ENCODE assay signal across 11 mouse cellular contexts in the genomic region with DNA sequence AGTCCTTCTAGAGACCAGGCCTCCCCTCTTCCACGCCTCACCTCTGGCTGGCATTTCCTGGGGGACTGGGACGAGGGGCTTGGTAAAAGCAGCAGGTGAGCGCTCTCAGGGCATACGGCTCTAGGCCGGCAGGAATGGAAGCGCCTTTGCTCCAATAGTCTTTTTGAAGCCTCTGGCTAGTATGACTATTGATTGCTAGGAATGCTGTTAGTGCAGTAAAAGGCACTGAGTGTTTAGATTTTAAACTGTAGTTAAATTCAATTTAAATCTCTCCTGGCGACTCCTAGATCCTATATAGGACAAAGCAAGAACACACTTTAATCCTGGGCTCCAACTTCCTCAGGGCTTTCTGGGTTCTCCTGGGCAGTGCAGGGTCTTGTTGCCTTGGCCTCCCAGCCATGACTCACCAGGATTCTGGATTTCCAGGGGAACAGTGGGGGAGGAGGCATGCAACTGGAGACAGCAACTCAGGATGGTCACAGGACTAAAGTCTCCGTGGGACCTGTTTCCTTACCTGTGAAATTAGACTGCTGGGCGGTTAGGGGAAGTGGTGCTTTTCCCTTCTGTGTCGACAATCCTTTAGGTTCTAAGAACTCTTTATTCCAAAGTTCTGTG. TPM values are rescaled to one million over a fixed set of nuclear protein-coding genes. Genes with fewer than 3 reads are reported as not detected.
DNase-seq lines count a peak whose midpoint lies in the region; ATAC-seq and TF ChIP-seq lines count a peak whose summit lies in the region.
"Had no signal": no experiment of that assay in that cellular context is flagged by ENCODE, and none has a peak within 500 bp of the region (broad histone marks: within the 10 kb centered on the region; RNA-seq: fewer than 3 reads in every experiment).

No protein-coding gene starts in this region.

- 0 out of 2 replicates have a peak, but pooled peaks cover 3% of the 10 kb centered on the region for H3K36me3 ChIP-seq in heart, embryonic 14.5 days (ENCODE audit: control insufficient read depth, insufficient read depth, low read length)
- no peaks in the 10 kb centered on the region for H3K36me3 ChIP-seq in lung, postnatal 0 days (ENCODE audit: insufficient read depth, low read length)
- no peaks in the 10 kb centered on the region for H3K36me3 ChIP-seq in embryonic facial prominence, embryonic 14.5 days (ENCODE audit: control insufficient read depth, insufficient read depth, low read length)
- no peaks in the 10 kb centered on the region for H3K36me3 ChIP-seq in myocyte (ENCODE audit: control insufficient read depth, insufficient read depth)

- intact Hi-C loops in heart, postnatal 36 days (cut with DNase I), result loop anchor here (2.0 kb wide), 1 partner anchor 67 kb away; no protein-coding TSS in a partner anchor

- no peak for TF ChIP-seq EP300 in lung, postnatal 0 days (IDR thresholded peaks at IDR 0.05)

- 0 out of 4 replicates have a peak overlapping the region, but pooled peaks of 1 of the 2 experiments have one; percentile 16 for H3K4me3 ChIP-seq in heart, embryonic 14.5 days (ENCODE audit: control insufficient read depth in 1 of 2, insufficient read depth in 1 of 2, low read depth in 1 of 2, low read length in 2 of 2)
- peak overlapping the region; percentile 15 for H3K4me3 ChIP-seq in lung, postnatal 0 days (ENCODE audit: low read depth, low read length)
- peak overlapping the region; percentile 51; the same call in 1 of the 2 replicates for H3K4me3 ChIP-seq in embryonic facial prominence, embryonic 14.5 days (ENCODE audit: low read depth, low read length)
- peak overlapping the region; percentile 4 for H3K4me3 ChIP-seq in myocyte

- H3K27ac ChIP-seq in heart, embryonic 14.5 days (replicated peaks in 1 of 2; ENCODE audit: control insufficient read depth in 1 of 2, insufficient read depth in 1 of 2, low read depth in 2 of 2, low read length in 2 of 2), result peak overlapping the region; percentile 66 to 84
- H3K27ac ChIP-seq in lung, postnatal 0 days (ENCODE audit: low read length), result peak overlapping the region; percentile 27; the same call in 1 of the 2 replicates
- no peak overlapping the region; the same call in 1 of the 2 replicates for H3K27ac ChIP-seq in embryonic facial prominence, embryonic 14.5 days (replicated peaks; ENCODE audit: low read depth, low read length)

- H3K79me2 ChIP-seq in myocyte (ENCODE audit: control insufficient read depth, insufficient read depth), result peaks cover 12% of the 10 kb centered on the region

- H3ac ChIP-seq in myocyte (ENCODE audit: control insufficient read depth, insufficient read length), result no peak overlapping the region

- WGBS in heart, embryonic 14.5 days, result 28% methylated on average over 10 of the region's 10 CpGs
- 34% methylated on average over 9 of the region's 10 CpGs for WGBS in lung, postnatal 0 days
- 18% methylated on average over 10 of the region's 10 CpGs for WGBS in embryonic facial prominence, embryonic 14.5 days

- peaks cover 6 to 13% of the 10 kb centered on the region in 2 experiments; a peak in 3 of 4 replicates for H3K4me1 ChIP-seq in heart, embryonic 14.5 days (ENCODE audit: control insufficient read depth in 2 of 2, insufficient read depth in 2 of 2, low read length in 2 of 2)
- 0 out of 2 replicates have a peak, but pooled peaks cover 7% of the 10 kb centered on the region for H3K4me1 ChIP-seq in lung, postnatal 0 days (ENCODE audit: insufficient read depth, low read depth, low read length)
- peaks cover 3% of the 10 kb centered on the region; the same call in 1 of the 2 replicates for H3K4me1 ChIP-seq in embryonic facial prominence, embryonic 14.5 days (ENCODE audit: control insufficient read depth, insufficient read depth, low read length)

- no peaks in the 10 kb centered on the region for H3K9me3 ChIP-seq in heart, embryonic 14.5 days (ENCODE audit: control insufficient read depth, low read length)
- no peaks in the 10 kb centered on the region for H3K9me3 ChIP-seq in lung, postnatal 0 days (ENCODE audit: low read length)
- H3K9me3 ChIP-seq in embryonic facial prominence, embryonic 14.5 days (ENCODE audit: control insufficient read depth, low read length), result no peaks in the 10 kb centered on the region

- TF ChIP-seq CTCF in lung, postnatal 0 days (IDR thresholded peaks at IDR 0.05), result no peak

- peaks cover 88% of the 10 kb centered on the region for H3K27me3 ChIP-seq in heart, embryonic 14.5 days (ENCODE audit: control insufficient read depth, insufficient read depth, low read length)
- H3K27me3 ChIP-seq in lung, postnatal 0 days (replicated peaks; ENCODE audit: insufficient read depth, low read length), result peaks cover 53% of the 10 kb centered on the region
- H3K27me3 ChIP-seq in embryonic facial prominence, embryonic 14.5 days (replicated peaks; ENCODE audit: control insufficient read depth, insufficient read depth, low read length), result peaks cover 80% of the 10 kb centered on the region
- H3K27me3 ChIP-seq in myocyte (ENCODE audit: control insufficient read depth, insufficient read depth, insufficient read length), result no peaks in the 10 kb centered on the region

- peak overlapping the region; percentile 31 for H3K4me2 ChIP-seq in heart, embryonic 14.5 days (ENCODE audit: low read length)
- peak overlapping the region; percentile 69 for H3K4me2 ChIP-seq in lung, postnatal 0 days (replicated peaks; ENCODE audit: low read depth, low read length)
- peak overlapping the region; percentile 41 for H3K4me2 ChIP-seq in embryonic facial prominence, embryonic 14.5 days (ENCODE audit: low read depth, low read length)
- H3K4me2 ChIP-seq in myocyte (ENCODE audit: low read depth), result peak overlapping the region; percentile 66

- no peak for DNase-seq in heart, postnatal 36 days
- DNase-seq in lung, postnatal 0 days (ENCODE audit: low spot score), result no peak
- DNase-seq in lung, postnatal 25 days (ENCODE audit: low spot score), result no peak
- DNase-seq in embryonic facial prominence, embryonic 14.5 days (ENCODE audit: low spot score), result no peak
- no peak for DNase-seq in layer of hippocampus, adult 8-10 months (ENCODE audit: low spot score in 2 of 2)
- DNase-seq in spleen, adult 18-20 months, result no peak
- DNase-seq: right cerebral cortex, postnatal 4 days had no signal

- TF ChIP-seq POLR2A in myocyte (IDR thresholded peaks at IDR 0.05; ENCODE audit: insufficient read length, low read depth), result no peak

- no peak for ATAC-seq in heart, embryonic 14.5 days (ENCODE audit: insufficient number of reproducible peaks, insufficient read depth, low FRiP score, low read depth)
- ATAC-seq in lung, postnatal 0 days, result no peak
- no peak for ATAC-seq in embryonic facial prominence, embryonic 14.5 days (ENCODE audit: low read depth)

- H3K9ac ChIP-seq in heart, embryonic 14.5 days (ENCODE audit: low read length), result no peak overlapping the region; the same call in 1 of the 2 replicates
- no peak overlapping the region for H3K9ac ChIP-seq in lung, postnatal 0 days (replicated peaks; ENCODE audit: low read depth)
- peak overlapping the region; percentile 54 for H3K9ac ChIP-seq in embryonic facial prominence, embryonic 14.5 days (ENCODE audit: low read depth, low read length)

TF ChIP-seq in myocyte, 11 proteins besides CTCF, POLR2A, EP300 and RAD21:
- TF ChIP-seq MAX (IDR thresholded peaks at IDR 0.05; ENCODE audit: low read depth), result no peak
- TF ChIP-seq REST (IDR thresholded peaks at IDR 0.05; ENCODE audit: insufficient read depth, insufficient read length), result no peak
- TF ChIP-seq SRF (IDR thresholded peaks at IDR 0.05; ENCODE audit: control insufficient read depth, insufficient read length, low read depth), result no peak
- no peak for TF ChIP-seq USF1 (IDR thresholded peaks at IDR 0.05; ENCODE audit: low read depth)
- no peak for TF ChIP-seq CEBPB (IDR thresholded peaks at IDR 0.05; ENCODE audit: insufficient read depth, poor library complexity, severe bottlenecking)
- no peak for TF ChIP-seq E2F4 (IDR thresholded peaks at IDR 0.05; ENCODE audit: insufficient read depth)
- no peak for TF ChIP-seq TCF3 (IDR thresholded peaks at IDR 0.05; ENCODE audit: insufficient read length, low read depth)
TF ChIP-seq in myocyte: peak in this region for 0.

RNA-seq across cellular contexts. Expression of a gene that starts 10.2 kb away (rescaled TPM):
- 12.5 and 18.6 TPM in 2 replicates for polyA plus RNA-seq in heart, embryonic 14.5 days (2014; fragmentation: Nextera tagmentation; extraction: Ambion mirVana)
- 10 to 100 TPM; 17.3 to 20.1 TPM for total RNA-seq in heart, postnatal 36 days (2021)
- 86.2 and 104 TPM in 2 replicates for polyA plus RNA-seq in lung, postnatal 0 days (2015; fragmentation: Nextera tagmentation; extraction: Ambion mirVana)
- 27.1 and 31.6 TPM in 2 replicates for polyA plus RNA-seq in embryonic facial prominence, embryonic 14.5 days (2014; fragmentation: Nextera tagmentation; extraction: Ambion mirVana)
- 19.3 TPM for polyA plus RNA-seq in myocyte (2012; fragmentation: generic; extraction: Trizol)
- 1 to 10 TPM; 5.4 to 6.3 (median 5.8) TPM for total RNA-seq in layer of hippocampus, adult 8-10 months (2022)

RNA-seq across cellular contexts. Expression of a gene that starts 18.2 kb away (rescaled TPM):
- not detected in 2 replicates for polyA plus RNA-seq in heart, embryonic 14.5 days (2014; fragmentation: Nextera tagmentation; extraction: Ambion mirVana)
- not detected for total RNA-seq in heart, postnatal 36 days (2021)
- polyA plus RNA-seq in lung, postnatal 0 days (2015; fragmentation: Nextera tagmentation; extraction: Ambion mirVana), result not detected in 2 replicates
- not detected in 2 replicates for polyA plus RNA-seq in embryonic facial prominence, embryonic 14.5 days (2014; fragmentation: Nextera tagmentation; extraction: Ambion mirVana)
- not detected for polyA plus RNA-seq in myocyte (2012; fragmentation: generic; extraction: Trizol)
- total RNA-seq in layer of hippocampus, adult 8-10 months (2022), result not detected
- total RNA-seq: ES-E14; layer of hippocampus, postnatal 10 days had no signal
